Mouse (Mus musculus) Muller cell, postnatal 12 days (primary cell): ENCODE measurements around the gene R3hdml.
"Not testable (repeated sequence)": the region's sequence is repeated elsewhere in the genome, so short reads cannot be mapped to it uniquely, and the experiment has no call there.

Experiments used
- DNase-seq: peaks from one replicate; pipeline ENCODE4 v3.0.0-alpha.2; 2015; ENCODE audit errors: inconsistent ontology term

R3hdml gene

GRCm38 (mm10) chr2:163492018-163492417, at the start of gene R3hdml:
Gene R3hdml, plus strand, starts transcription at chr2:163492318.
- no peak for DNase-seq

DNA sequence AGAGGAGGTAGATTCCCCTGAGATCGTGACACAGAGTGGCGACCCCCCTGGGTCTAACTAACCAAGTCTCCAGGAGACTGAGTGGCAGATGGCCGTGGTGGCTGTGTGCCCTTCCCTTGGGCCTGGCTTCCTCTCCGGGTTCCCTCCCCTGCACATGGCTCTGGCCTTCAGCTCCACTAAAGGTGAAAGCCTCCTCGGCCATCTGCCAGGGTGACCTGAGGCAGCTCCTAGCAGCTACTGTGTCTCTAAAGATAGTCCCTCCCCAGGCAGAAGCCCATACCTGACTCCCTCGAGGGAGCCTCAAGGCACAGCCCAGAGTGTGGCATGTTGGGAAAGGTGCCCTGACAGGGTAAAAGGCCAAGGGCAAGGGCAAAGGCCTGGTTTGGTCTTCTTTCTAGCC, 48.6 kb upstream of the R3hdml start:
- no peak for DNase-seq

DNA sequence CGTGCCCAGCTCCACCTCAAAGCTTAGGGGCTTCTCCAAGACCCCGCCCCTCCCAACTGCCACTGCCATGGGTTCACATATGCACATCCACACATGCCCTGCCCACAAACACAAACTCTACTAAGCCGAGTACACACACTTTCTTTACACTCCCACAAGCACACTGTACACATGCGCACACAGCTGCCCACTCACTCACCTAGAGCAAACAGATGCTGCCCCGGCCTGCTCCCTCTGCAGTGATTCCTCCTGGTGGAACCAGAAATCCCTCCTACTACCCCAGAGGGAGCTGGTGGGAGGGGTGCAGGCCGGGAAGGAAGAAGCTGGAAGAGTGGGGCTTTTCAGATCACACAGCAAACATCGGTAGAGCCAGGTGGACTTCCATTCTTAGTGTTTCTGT, 48.1 kb upstream of the R3hdml start:
- DNase-seq: no peak

DNA sequence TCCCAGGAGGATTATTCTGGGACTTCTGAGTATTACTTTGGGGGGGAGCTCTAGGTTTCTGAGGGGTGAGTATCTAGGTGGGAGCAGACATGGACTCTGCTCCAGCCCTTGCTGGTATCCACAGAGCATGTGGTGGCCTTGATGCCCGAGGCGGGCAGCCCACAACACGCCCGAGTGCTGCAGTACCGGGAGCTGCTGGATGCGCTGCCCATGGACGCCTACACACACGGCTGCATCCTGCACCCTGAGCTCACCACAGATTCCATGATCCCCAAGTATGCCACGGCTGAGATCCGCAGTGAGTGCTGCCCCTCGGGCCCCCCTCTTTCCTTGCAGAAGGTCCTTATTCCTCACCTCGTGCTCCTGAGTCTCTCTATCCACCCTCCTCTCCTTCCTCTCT, 44.7 kb upstream of the R3hdml start:
- no peak for DNase-seq

- DNase-seq: no peak
These were observed 42.8 kb upstream of the R3hdml start for GRCm38 (mm10) chr2:163449276-163449675.

GRCm38 (mm10) chr2:163450668-163451295, 41.3 kb upstream of the R3hdml start:
- no peak for DNase-seq

- no peak for DNase-seq
These were observed 39.4 kb upstream of the R3hdml start for GRCm38 (mm10) chr2:163452738-163453137.

GRCm38 (mm10) chr2:163453378-163453777, 38.7 kb upstream of the R3hdml start:
- DNase-seq: no peak

- no peak for DNase-seq
These were observed 33.4 kb upstream of the R3hdml start for GRCm38 (mm10) chr2:163458539-163459265.

DNA sequence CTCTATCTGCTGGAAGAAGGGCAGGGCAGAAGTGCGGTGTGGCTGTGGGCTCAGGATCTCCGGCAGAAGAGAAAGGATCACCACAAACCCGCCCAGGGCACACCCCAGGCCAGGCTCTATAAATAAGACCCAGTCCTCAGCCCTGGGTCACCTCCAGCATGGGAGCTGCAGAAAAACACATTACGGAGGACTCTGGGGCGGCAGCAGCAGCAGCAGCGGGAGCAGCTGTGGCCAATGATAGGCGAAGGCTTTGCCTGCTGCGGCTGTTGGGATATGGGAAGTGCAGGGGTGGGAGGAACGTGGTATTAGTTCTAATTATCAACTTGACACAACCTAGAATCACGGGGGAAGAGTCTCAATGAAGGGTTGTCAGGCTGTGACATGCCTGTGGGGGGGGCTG, 32.7 kb upstream of the R3hdml start:
- no peak for DNase-seq

DNA sequence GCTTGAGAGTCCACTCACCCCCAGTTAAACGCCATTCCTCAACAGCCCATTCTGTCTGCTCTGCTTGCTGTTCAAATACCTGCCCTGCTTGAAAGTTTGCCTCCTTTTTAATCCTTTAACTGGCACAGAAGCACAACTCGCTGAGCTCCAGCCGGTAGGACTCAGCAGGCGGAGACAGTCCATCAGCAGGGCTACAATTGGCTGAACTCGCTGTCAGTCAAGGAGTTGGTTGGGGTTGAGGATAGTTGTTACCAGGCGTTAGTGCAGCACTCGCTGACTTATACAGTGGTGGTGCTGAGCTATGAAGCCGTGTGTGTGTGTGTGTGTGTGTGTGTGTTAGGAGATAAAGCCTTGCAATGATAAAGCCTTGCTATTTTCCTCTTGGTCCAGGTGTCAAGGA, 31.5 kb upstream of the R3hdml start:
- DNase-seq: no peak

DNA sequence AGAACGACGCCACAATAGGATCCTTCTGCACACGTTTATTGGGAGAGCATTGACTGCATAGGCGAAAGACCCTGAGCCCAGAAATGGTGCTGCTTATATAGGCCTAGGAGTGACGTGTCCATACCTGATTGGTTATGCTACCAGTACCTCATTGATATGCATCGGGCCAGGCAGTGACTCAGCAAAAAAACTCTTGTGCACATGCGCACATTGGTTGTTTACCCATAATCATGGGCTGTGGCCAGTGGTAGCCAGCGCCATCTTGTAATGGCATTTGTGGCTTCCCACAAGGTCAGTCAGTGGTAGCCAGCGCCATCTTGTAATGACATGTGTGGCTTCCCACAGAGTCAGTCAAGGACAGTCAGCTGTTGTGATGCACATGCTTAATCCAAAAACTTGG, 30.8 kb upstream of the R3hdml start:
- not testable (repeated sequence) for DNase-seq

DNA sequence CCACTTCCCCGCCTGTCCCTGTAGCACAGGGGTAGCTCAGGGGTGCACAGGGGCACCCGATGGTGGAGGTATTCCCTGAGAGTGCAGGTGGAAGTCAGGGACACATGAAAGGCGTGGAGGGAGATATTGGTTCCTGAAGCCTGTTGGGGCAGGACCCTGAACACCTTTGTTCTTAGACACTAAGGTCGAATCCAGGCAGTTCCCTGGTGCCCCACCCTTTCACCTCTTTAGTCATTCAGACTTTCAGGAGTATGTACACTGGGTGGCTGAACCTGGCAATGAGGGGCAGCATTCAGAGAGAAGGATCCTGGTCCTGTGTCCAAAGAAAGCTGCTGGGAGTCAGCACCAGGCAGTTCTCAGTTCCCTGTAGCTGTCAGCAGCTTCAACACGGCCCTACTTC, 29.7 kb upstream of the R3hdml start:
- no peak for DNase-seq

- DNase-seq: no peak
These were observed 29.3 kb upstream of the R3hdml start for GRCm38 (mm10) chr2:163462801-163463200.

GRCm38 (mm10) chr2:163463251-163463769, 28.8 kb upstream of the R3hdml start:
- DNase-seq: no peak

DNA sequence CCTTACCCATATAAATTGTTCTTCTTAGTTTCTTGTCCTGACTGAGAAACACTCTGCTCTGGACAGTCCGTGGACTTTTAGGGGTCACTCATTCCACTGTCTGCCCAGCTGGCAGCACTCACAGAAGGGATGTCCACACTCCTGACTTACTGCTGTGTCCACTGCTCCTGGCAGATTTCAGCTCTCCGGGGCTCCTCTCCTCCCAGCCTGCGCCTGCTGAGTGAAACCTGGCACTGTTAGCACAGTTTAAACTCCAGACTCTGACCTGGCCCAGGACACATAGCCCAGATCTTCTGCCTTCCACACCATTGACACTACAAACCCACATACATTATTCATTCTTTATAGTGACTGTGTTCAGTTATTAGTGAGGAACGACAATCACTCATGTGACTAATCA, 28.1 kb upstream of the R3hdml start:
- no peak for DNase-seq

GRCm38 (mm10) chr2:163464562-163464961, 27.6 kb upstream of the R3hdml start:
- no peak for DNase-seq

GRCm38 (mm10) chr2:163466771-163467170, 25.3 kb upstream of the R3hdml start:
- no peak for DNase-seq

- no peak for DNase-seq
These were observed 24.5 kb upstream of the R3hdml start for GRCm38 (mm10) chr2:163467585-163467984.

DNA sequence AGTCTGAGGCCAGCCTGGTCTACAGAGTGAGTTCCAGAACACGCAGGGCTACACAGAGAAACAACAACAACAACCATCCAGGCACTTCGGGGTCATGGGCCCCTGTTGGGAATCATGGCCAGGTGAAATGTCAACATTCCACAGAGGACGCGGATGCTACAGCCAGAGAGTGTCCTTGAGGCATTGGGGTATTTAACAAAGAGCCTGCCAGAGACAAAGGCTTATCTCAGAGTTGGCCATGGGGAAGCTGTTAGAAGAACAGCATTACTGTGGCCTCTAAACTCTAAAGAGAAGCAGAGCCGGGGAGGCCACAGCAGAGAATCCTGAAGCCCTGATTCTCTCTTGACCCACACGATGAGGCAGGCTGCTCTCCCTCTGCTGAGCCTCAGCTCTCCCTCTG, 23.3 kb upstream of the R3hdml start:
- DNase-seq: no peak

GRCm38 (mm10) chr2:163469711-163470110, 22.4 kb upstream of the R3hdml start:
- no peak for DNase-seq

GRCm38 (mm10) chr2:163471136-163471535, 21.0 kb upstream of the R3hdml start:
- DNase-seq: peak; percentile 55

- peak; percentile 17 for DNase-seq
These were observed 20.2 kb upstream of the R3hdml start for GRCm38 (mm10) chr2:163471710-163472465.
